Mouse (Mus musculus): ENCODE results near the gene Fgfr2. TPM values are rescaled to one million over a fixed set of nuclear protein-coding genes. Genes with fewer than 3 reads are reported as not detected.
A peak's percentile ranks its signal among the peaks of the same experiment; 100 is the strongest.

Fgfr2 gene
- polyA plus RNA-seq, 1 experiment, result 114 TPM

DNA sequence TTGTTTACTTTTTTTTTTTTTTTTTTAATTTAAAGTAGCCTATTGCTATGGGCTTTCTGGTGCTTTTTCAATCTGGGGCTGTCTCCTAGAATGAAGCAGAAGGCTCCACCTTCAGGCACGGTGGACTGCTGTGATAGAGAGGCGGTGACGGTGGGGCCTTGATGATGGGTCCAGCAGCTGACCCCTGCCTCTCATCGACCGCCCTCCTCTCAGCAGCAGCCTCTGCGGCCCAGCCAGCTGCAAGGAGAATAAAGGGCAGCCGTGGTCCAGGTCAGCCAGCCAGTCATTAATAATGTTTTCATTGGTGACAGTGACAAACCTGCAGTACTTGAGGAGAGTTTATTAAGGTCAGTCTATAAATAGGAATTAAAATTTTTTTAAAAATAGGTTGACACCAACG lies 1646.0 kb downstream of the Fgfr2 start:
- DNase-seq, result no peak
- H3K4me3 ChIP-seq (replicated peaks; ENCODE audit: extremely low read depth, low read depth, low read length), result no peak overlapping the region
- TF ChIP-seq POLR2A (IDR thresholded peaks at IDR 0.05; ENCODE audit: borderline replicate concordance, extremely low read depth, low read depth, low read length), result no peak
- TF ChIP-seq CTCF (IDR thresholded peaks at IDR 0.05; ENCODE audit: insufficient read depth, low read length), result no peak
- 24% methylated on average over 8 of the region's 8 CpGs for WGBS
- no peaks in the 10 kb centered on the region for H3K4me1 ChIP-seq (ENCODE audit: control insufficient read depth, insufficient read depth, low read length)

DNA sequence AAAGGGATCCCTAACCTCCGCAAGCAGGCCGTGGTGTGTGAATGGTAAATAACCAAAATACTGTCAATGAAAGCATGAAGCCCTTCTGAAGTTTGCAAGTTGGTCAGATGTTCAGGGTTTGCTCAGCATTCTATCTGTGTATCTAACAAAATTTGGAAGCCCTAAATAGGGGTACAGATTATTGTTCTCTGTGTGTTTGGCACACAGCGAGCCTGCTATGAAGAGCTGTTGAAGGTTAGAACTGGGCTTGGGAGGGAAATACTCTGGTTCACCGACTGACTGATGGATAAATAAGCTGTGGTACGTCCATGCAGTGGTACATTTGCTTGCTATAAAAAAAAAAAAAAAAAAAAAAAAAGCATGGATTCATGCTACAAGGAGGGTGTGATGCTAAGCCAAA lies 1651.6 kb downstream of the Fgfr2 start:
- no peak for TF ChIP-seq CTCF (IDR thresholded peaks at IDR 0.05; ENCODE audit: insufficient read depth, low read length)
- no peak for TF ChIP-seq POLR2A (IDR thresholded peaks at IDR 0.05; ENCODE audit: borderline replicate concordance, extremely low read depth, low read depth, low read length)
- 84% methylated on average over 5 of the region's 5 CpGs for WGBS
- no peak for DNase-seq

DNA sequence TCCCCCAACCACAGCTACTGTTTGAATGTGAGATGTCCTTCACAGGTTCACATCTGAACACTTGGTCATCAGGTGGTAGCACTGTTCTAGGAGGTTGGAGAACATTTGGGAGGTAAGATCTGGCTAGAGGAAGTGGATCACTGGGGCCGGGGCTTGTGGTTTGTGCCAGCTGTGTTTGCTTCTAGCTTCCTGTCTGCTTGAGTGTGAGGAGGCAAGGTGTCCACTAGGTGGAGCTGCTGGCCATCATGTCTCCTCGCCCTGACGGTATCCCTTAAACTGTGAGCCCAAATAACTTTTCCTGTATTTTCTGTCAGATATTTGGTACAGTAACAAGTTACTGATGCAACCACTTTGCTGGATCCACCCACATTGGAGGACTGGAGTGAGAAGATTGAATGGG lies 1653.6 kb downstream of the Fgfr2 start:
- no peak for DNase-seq
- 65% methylated on average over 3 of the region's 3 CpGs for WGBS
- TF ChIP-seq POLR2A (IDR thresholded peaks at IDR 0.05; ENCODE audit: borderline replicate concordance, extremely low read depth, low read depth, low read length), result no peak
- TF ChIP-seq CTCF (IDR thresholded peaks at IDR 0.05; ENCODE audit: insufficient read depth, low read length), result peak; percentile 23; the same call in 1 of the 2 replicates
- no peak overlapping the region for H3K4me3 ChIP-seq (replicated peaks; ENCODE audit: extremely low read depth, low read depth, low read length)
- no peaks in the 10 kb centered on the region for H3K4me1 ChIP-seq (ENCODE audit: control insufficient read depth, insufficient read depth, low read length)

More for the DNA sequence above, 1651.6 kb downstream of the Fgfr2 start:
- H3K4me1 ChIP-seq (ENCODE audit: control insufficient read depth, insufficient read depth, low read length), result no peaks in the 10 kb centered on the region
- no peak overlapping the region for H3K4me3 ChIP-seq (replicated peaks; ENCODE audit: extremely low read depth, low read depth, low read length)

DNA sequence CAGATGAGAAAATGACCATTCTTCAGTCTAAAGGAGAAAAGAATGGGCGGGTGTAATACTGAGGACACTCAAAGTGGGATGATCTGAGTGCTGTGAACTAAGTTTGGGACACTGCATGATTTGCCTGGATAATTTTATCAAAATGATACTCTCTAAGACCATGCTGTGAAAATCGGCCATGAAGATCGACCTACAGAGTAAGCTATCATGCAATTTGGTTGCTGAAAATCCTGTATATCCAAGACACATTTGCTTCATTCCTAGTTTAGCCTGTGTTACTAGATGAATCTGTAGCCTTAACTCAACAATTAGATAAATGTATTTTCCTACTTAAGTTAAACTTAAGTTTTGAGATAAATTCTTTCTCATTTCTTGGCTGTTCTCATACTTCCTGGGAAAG lies 1655.8 kb downstream of the Fgfr2 start:
- TF ChIP-seq POLR2A (IDR thresholded peaks at IDR 0.05; ENCODE audit: borderline replicate concordance, extremely low read depth, low read depth, low read length) (no peak), CTCF (IDR thresholded peaks at IDR 0.05; ENCODE audit: insufficient read depth, low read length) (no peak)
- WGBS, result 78% methylated on average over 3 of the region's 3 CpGs

DNA sequence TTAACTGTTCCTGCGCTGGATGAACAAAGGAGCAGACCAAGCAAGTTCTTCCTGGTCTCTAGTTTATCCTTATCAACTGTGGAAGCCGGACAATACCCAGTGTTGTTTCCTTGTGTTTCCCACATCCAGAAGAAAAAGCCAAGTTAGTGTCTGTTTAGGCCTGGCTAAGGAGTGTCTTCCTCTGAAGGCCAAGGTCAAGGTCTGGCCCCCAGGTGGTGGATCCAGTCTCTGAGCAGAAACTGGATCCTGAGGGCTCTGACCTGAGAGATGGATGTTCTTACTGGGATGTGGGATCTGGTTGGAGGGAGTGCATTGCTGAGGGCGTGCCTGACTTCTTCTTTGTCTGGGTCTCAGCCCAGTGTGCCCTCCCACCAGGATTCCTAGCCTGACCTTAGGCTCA lies 1657.4 kb downstream of the Fgfr2 start:
- TF ChIP-seq CTCF (IDR thresholded peaks at IDR 0.05; ENCODE audit: insufficient read depth, low read length), result no peak
- TF ChIP-seq POLR2A (IDR thresholded peaks at IDR 0.05; ENCODE audit: borderline replicate concordance, extremely low read depth, low read depth, low read length), result no peak
- no peak overlapping the region for H3K4me3 ChIP-seq (replicated peaks; ENCODE audit: extremely low read depth, low read depth, low read length)
- 68% methylated on average over 3 of the region's 3 CpGs for WGBS
- no peaks in the 10 kb centered on the region for H3K4me1 ChIP-seq (ENCODE audit: control insufficient read depth, insufficient read depth, low read length)
- no peak for DNase-seq

More for the DNA sequence above, 1655.8 kb downstream of the Fgfr2 start:
- Histone ChIP-seq H3K4me3 (replicated peaks; ENCODE audit: extremely low read depth, low read depth, low read length) (no peak overlapping the region), H3K4me1 (ENCODE audit: control insufficient read depth, insufficient read depth, low read length) (no peaks in the 10 kb centered on the region)
- no peak for DNase-seq

DNA sequence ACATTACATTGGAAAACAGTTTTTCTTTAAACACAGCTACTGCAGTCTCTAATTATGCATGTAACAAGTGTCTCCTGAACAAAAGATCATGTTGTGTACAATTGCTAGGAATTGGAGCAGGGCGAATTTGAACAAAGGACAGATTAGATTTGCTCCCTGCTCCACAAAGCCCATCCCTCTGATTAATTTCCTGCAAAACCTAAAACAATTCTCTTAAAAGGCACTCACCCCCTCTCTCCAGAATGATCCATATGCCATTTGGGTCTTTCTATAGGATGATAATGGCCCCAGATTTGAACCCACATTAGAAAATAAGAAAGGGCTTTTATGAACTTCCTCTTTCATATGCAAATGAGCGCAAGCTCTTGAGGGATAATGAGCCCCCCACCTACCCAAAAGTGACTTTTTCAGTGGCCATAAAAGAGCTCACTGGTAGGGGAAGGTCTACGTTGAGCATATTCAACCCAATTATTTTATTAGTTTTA lies 1658.0 kb downstream of the Fgfr2 start:
- TF ChIP-seq POLR2A (IDR thresholded peaks at IDR 0.05; ENCODE audit: borderline replicate concordance, extremely low read depth, low read depth, low read length) (no peak), CTCF (IDR thresholded peaks at IDR 0.05; ENCODE audit: insufficient read depth, low read length) (no peak)
- no peak for DNase-seq
- Histone ChIP-seq H3K4me3 (replicated peaks; ENCODE audit: extremely low read depth, low read depth, low read length) (no peak overlapping the region), H3K4me1 (ENCODE audit: control insufficient read depth, insufficient read depth, low read length) (no peaks in the 10 kb centered on the region)
- 79% methylated on average over 3 of the region's 3 CpGs for WGBS

DNA sequence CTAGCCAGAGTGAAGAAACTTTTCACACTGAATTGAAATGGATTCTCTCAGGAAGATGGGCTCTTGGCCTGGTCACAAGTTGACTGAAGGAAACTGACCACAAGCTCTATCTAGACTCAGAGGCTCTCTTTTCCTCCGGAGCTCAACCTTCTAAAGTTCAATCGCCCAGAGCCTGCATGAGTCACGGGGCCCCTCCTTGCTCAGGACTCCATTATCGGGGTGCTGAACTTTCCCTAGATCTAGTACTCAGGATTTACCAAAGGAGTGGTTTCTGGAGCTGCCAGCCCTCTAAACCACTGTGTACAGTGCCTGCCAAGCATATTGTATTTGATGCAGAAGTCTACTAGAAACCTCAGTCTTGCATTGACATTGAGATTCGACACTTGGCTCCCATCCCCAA lies 1666.4 kb downstream of the Fgfr2 start:
- no peak for TF ChIP-seq POLR2A (IDR thresholded peaks at IDR 0.05; ENCODE audit: borderline replicate concordance, extremely low read depth, low read depth, low read length)
- TF ChIP-seq CTCF (IDR thresholded peaks at IDR 0.05; ENCODE audit: insufficient read depth, low read length), result no peak
- Histone ChIP-seq H3K4me1 (ENCODE audit: control insufficient read depth, insufficient read depth, low read length) (no peaks in the 10 kb centered on the region), H3K4me3 (replicated peaks; ENCODE audit: extremely low read depth, low read depth, low read length) (no peak overlapping the region)
- 88% methylated on average over 5 of the region's 5 CpGs for WGBS
- no peak for DNase-seq

DNA sequence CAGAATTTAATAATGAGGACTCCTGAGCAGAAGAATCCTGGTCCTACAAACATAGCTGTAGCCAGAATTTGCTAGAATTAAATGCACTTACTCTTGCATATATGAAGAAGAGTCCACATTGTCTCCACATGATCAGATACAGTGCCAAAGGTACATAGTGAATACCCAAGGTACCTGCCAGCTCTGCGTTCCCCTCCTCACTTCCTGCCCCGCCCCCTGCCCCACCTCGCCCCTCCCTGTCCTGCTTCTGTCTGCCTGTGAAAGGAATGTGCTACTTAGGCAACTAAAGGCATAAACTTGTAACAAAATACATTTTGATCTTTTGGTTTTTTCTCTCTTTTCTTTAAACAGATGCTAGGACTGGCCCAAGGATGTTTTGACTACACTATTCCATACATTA lies 1686.1 kb downstream of the Fgfr2 start:
- DNase-seq, result no peak
- H3K4me1 ChIP-seq (ENCODE audit: control insufficient read depth, insufficient read depth, low read length), result no peaks in the 10 kb centered on the region
- WGBS, result 59% methylated on average over 3 of the region's 3 CpGs
- H3K4me3 ChIP-seq (replicated peaks; ENCODE audit: extremely low read depth, low read depth, low read length), result no peak overlapping the region
- TF ChIP-seq POLR2A (IDR thresholded peaks at IDR 0.05; ENCODE audit: borderline replicate concordance, extremely low read depth, low read depth, low read length), result no peak
- no peak for TF ChIP-seq CTCF (IDR thresholded peaks at IDR 0.05; ENCODE audit: insufficient read depth, low read length)

DNA sequence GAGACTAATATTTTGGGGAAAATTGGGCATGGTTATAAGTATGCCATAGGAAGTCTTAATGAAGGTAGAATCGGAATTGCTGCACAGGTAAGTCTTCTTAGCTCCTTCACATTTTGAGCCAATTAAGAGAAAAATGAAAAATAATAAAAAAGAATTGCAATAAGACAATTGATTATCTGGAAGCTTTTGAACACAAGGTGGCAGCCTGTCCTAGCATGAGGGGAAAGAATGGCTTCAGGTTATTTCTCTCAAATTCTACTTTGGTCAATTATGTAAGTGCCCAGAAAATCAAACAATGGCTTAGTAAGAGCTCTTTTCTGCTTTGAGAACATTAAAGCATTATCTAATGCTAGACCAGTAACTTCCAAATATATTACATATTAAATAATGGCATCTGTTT lies 1688.9 kb downstream of the Fgfr2 start:
- Histone ChIP-seq H3K4me1 (ENCODE audit: control insufficient read depth, insufficient read depth, low read length) (no peaks in the 10 kb centered on the region), H3K4me3 (replicated peaks; ENCODE audit: extremely low read depth, low read depth, low read length) (no peak overlapping the region)
- no peak for DNase-seq
- 86% methylated on average over 1 of the region's 1 CpGs for WGBS
- TF ChIP-seq POLR2A (IDR thresholded peaks at IDR 0.05; ENCODE audit: borderline replicate concordance, extremely low read depth, low read depth, low read length) (no peak), CTCF (IDR thresholded peaks at IDR 0.05; ENCODE audit: insufficient read depth, low read length) (no peak)

DNA sequence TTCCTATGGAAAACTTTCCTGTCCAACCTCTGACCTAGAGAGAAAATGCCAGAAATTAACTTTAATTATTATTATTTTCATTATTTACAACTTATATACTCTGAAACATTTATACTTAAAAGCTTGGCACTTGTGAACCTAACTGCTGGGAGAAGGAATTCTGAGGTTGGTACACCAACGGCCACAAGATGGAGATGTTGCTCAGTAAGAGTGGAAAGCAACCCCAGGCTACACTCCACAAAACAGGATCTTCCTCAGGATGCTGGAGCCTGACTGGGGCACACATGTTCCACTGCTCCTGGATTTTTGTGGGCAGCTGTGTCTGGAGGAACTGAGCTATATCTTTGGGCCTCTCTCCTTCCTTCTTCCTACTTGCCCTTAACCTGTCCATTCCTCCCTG lies 1690.9 kb downstream of the Fgfr2 start:
- H3K4me3 ChIP-seq (replicated peaks; ENCODE audit: extremely low read depth, low read depth, low read length), result no peak overlapping the region
- TF ChIP-seq CTCF (IDR thresholded peaks at IDR 0.05; ENCODE audit: insufficient read depth, low read length), result 0 out of 2 replicates have a peak, but pooled peaks have one; percentile 18
- no peak for TF ChIP-seq POLR2A (IDR thresholded peaks at IDR 0.05; ENCODE audit: borderline replicate concordance, extremely low read depth, low read depth, low read length)
- no peak for DNase-seq
- H3K4me1 ChIP-seq (ENCODE audit: control insufficient read depth, insufficient read depth, low read length), result no peaks in the 10 kb centered on the region
- WGBS, result 17% methylated on average over 1 of the region's 1 CpGs
